Mouse (Mus musculus) midbrain, embryonic 11.5 days (tissue): ENCODE data around the gene Vps4a. TPM values are rescaled to one million over a fixed set of nuclear protein-coding genes. Genes with fewer than 3 reads are reported as not detected.

Experiments used
- ATAC-seq: fragments of 200-750 bp; cut with Nextera tagmentation; 2 replicates; pipeline ENCODE4 v1.8.0; 2017; ENCODE audit warnings: moderate TSS enrichment, moderate library complexity; ENCODE audit not compliant: low FRiP score
- DNase-seq: peaks from one replicate; pipeline ENCODE4 v3.0.0; 2015; ENCODE audit warnings: low spot score; ENCODE audit errors: missing footprints
- H3K27ac ChIP-seq: fragments of 300-500 bp; sonication (generic); 2 replicates; pipeline ENCODE4 v1.5.1; 2014; ENCODE audit warnings: low read depth, low read length
- H3K27me3 ChIP-seq: fragments of 300-500 bp; sonication (generic); 2 replicates; pipeline ENCODE4 v1.6.1; 2014; ENCODE audit warnings: mild to moderate bottlenecking, low read length, moderate library complexity, mixed read lengths; ENCODE audit not compliant: control insufficient read depth, insufficient read depth
- H3K36me3 ChIP-seq: fragments of 300-500 bp; sonication (generic); 2 replicates; pipeline ENCODE4 v1.6.1; 2014; ENCODE audit warnings: mild to moderate bottlenecking, low read length, moderate library complexity, mixed read lengths; ENCODE audit not compliant: control insufficient read depth, insufficient read depth
- H3K4me1 ChIP-seq: fragments of 300-500 bp; sonication (generic); 2 replicates; pipeline ENCODE4 v1.6.1; 2014; ENCODE audit warnings: low read length; ENCODE audit not compliant: control insufficient read depth, insufficient read depth
- H3K4me2 ChIP-seq: fragments of 300-500 bp; sonication (generic); 2 replicates; pipeline ENCODE4 v1.6.1; 2014; ENCODE audit warnings: mild to moderate bottlenecking, moderate library complexity
- H3K4me3 ChIP-seq: fragments of 300-500 bp; sonication (generic); 2 replicates; pipeline ENCODE4 v1.5.1; 2014; ENCODE audit warnings: low read depth, low read length
- H3K9ac ChIP-seq: fragments of 300-500 bp; sonication (generic); 2 replicates; pipeline ENCODE4 v1.6.1; 2014; ENCODE audit warnings: low read length
- H3K9me3 ChIP-seq: fragments of 300-500 bp; sonication (generic); 2 replicates; pipeline ENCODE4 v1.6.1; 2016; ENCODE audit warnings: low read length; ENCODE audit not compliant: control insufficient read depth
- WGBS: fragments of 180-500 bp; shearing (Covaris S2); extraction: QIAGEN DNeasy Blood & Tissue Kit; methylation state at CpG from one replicate; pipeline ENCODE4 v1.1.7; 2014; 5-methylcytosine and 5-hydroxymethylcytosine counted together
- polyA plus RNA-seq: library from polyadenylated mRNA; unstranded; fragments of >200 nt; fragmentation: Nextera tagmentation; extraction: Ambion mirVana; gene quantifications from 2 replicates; pipeline ENCODE4 v1.2.1, GENCODE M21; 2014

Gene Vps4a
- polyA plus RNA-seq, 1 experiment from 2014 or later: 94.9 TPM

DNA sequence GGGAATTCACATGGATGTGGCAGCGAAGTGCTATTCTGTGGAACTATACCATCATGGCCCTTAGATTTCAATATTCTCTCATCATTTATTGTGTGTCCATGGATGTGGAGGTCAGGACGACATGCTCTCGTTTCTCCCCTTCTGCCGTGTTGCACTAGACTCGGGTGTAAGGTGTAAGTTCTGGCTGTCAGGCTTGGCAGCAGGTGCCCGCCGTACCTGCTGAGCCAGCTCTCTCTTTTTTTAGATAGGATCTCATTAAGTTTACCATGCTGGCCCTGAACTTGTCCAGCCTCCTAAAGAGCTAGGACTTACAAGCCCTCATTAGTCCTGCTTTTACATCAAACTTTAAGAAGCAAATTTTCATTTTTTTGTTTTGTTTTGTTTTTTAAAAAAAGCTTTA lies 59.5 kb downstream of the Vps4a start:
- Histone ChIP-seq H3K27me3 (no peaks in the 10 kb centered on the region), H3K9ac (no peak overlapping the region), H3K9me3 (no peaks in the 10 kb centered on the region), H3K4me1 (peaks cover 11% of the 10 kb centered on the region), H3K36me3 (peaks cover 16% of the 10 kb centered on the region), H3K27ac (no peak overlapping the region), H3K4me3 (no peak overlapping the region), H3K4me2 (no peak overlapping the region)
- DNase-seq (no peak), ATAC-seq (no peak)
- 94% methylated on average over 7 of the region's 7 CpGs for WGBS

Other genes with a start within 250 kb of the Vps4a start
- 0.10 and 0.14 TPM in 2 replicates for gene Has3, start 161.0 kb upstream of the Vps4a start, polyA plus RNA-seq
- gene Utp4, start 137.6 kb upstream of the Vps4a start, polyA plus RNA-seq: 72.7 and 73.6 TPM in 2 replicates
- gene Sntb2, start 95.5 kb upstream of the Vps4a start, polyA plus RNA-seq: 5.9 and 6.2 TPM in 2 replicates
- gene Pdf, start 17.4 kb downstream of the Vps4a start, polyA plus RNA-seq: 39.8 and 42.1 TPM in 2 replicates
- gene Cog8, start 25.5 kb downstream of the Vps4a start, polyA plus RNA-seq: 38.1 and 38.8 TPM in 2 replicates
- 100 and 102 TPM in 2 replicates for gene Nip7, start 25.7 kb downstream of the Vps4a start, polyA plus RNA-seq
- not detected in 2 replicates for gene Tmed6, start 34.4 kb downstream of the Vps4a start, polyA plus RNA-seq
- gene Terf2, start 65.3 kb downstream of the Vps4a start, polyA plus RNA-seq: 16.4 and 16.6 TPM in 2 replicates
- 177 and 192 TPM in 2 replicates for gene Cyb5b, start 119.4 kb downstream of the Vps4a start, polyA plus RNA-seq